ENCODE assay signal across 28 mouse cellular contexts in the genomic region with DNA sequence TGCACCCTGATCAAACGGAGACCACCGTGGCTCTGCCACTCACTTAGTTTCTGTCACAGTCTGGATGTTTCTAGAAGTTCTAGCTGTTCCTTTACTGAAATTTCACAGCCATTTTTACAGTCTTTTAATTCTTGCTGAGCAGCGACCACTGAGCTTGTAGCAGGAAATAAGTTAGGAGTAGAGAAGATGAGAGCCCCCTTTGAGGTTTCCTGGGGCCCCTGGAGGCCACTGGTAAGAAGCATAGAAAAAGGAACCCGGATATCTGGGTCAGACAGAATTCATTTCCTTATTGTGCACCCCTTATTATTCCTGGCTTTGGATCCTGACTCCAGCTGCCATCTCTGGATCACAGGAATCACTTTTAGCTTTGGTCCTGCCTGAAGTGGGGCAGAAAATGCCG. TPM values are rescaled to one million over a fixed set of nuclear protein-coding genes. Genes with fewer than 3 reads are reported as not detected.
DNase-seq lines count a peak whose midpoint lies in the region; ATAC-seq and TF ChIP-seq lines count a peak whose summit lies in the region.
"Had no signal": no experiment of that assay in that cellular context is flagged by ENCODE, and none has a peak within 500 bp of the region (broad histone marks: within the 10 kb centered on the region; RNA-seq: fewer than 3 reads in every experiment).

No protein-coding gene starts in this region.

- no peak overlapping the region for H3K4me2 ChIP-seq in forebrain, embryonic 12.5 days
- H3K4me2 ChIP-seq: embryonic facial prominence, embryonic 13.5 days; forebrain, embryonic 13.5 days; heart, embryonic 13.5 days; hindbrain, embryonic 14.5 days had no signal

- DNase-seq in thymus, adult 2 months = peak; percentile 31
- no peak for DNase-seq in thymus, adult 18-20 months
- DNase-seq in thymus, postnatal 14 days = peak; percentile 59
- peak; percentile 50 for DNase-seq in thymus, postnatal 4 days
- DNase-seq in ovary, postnatal 10 days (ENCODE audit: low spot score) = no peak
- DNase-seq: adrenal gland, adult 2 months; adrenal gland, postnatal 14 days; B cell, adult 2 months; cerebellum, adult 11 months; cerebellum, adult 2 months; cerebellum, adult 9-11 months; cerebellum, postnatal 25 days; embryo, embryonic 11 days; gastrocnemius, postnatal 10 days; gastrocnemius, postnatal 36 days; heart, adult 2 months; heart, postnatal 14 days; heart, postnatal 4 days had no signal

- no peak overlapping the region for H3K9ac ChIP-seq in forebrain, embryonic 12.5 days
- H3K9ac ChIP-seq: embryonic facial prominence, embryonic 13.5 days; forebrain, embryonic 13.5 days; heart, embryonic 13.5 days; hindbrain, embryonic 14.5 days had no signal

- no peaks in the 10 kb centered on the region for H3K27me3 ChIP-seq in thymus, adult 2 months (ENCODE audit: control insufficient read depth, insufficient read depth, low read length)
- H3K27me3 ChIP-seq in forebrain, embryonic 12.5 days = 0 out of 2 replicates have a peak, but pooled peaks cover 2% of the 10 kb centered on the region
- H3K27me3 ChIP-seq: embryonic facial prominence, embryonic 13.5 days; forebrain, embryonic 13.5 days had no signal

- H3K4me3 ChIP-seq in thymus, adult 2 months (ENCODE audit: control insufficient read depth, insufficient read depth, low read length) = no peak overlapping the region
- H3K4me3 ChIP-seq in forebrain, embryonic 12.5 days (replicated peaks) = no peak overlapping the region
- H3K4me3 ChIP-seq: embryonic facial prominence, embryonic 10.5 days; embryonic facial prominence, embryonic 13.5 days; erythroblast, embryonic 14.5 days; forebrain, embryonic 13.5 days; heart, adult 2 months; heart, embryonic 10.5 days; heart, embryonic 13.5 days had no signal

- H3K9me3 ChIP-seq in forebrain, embryonic 12.5 days = no peaks in the 10 kb centered on the region
- H3K9me3 ChIP-seq: embryonic facial prominence, embryonic 10.5 days; embryonic facial prominence, embryonic 13.5 days; forebrain, embryonic 13.5 days; heart, embryonic 10.5 days; heart, embryonic 13.5 days had no signal

- peak overlapping the region; percentile 85 for H3K27ac ChIP-seq in thymus, adult 2 months (ENCODE audit: control insufficient read depth, insufficient read depth, low read length)
- no peak overlapping the region for H3K27ac ChIP-seq in forebrain, embryonic 12.5 days
- H3K27ac ChIP-seq: embryonic facial prominence, embryonic 10.5 days; embryonic facial prominence, embryonic 13.5 days; forebrain, embryonic 13.5 days; heart, adult 2 months; heart, embryonic 10.5 days; heart, embryonic 13.5 days; hindbrain, embryonic 14.5 days; hindbrain, postnatal 0 days had no signal

- 4% methylated on average over 5 of the region's 5 CpGs for WGBS in thymus, adult 2 months
- WGBS in forebrain, embryonic 12.5 days = 85% methylated on average over 5 of the region's 5 CpGs

- TF ChIP-seq CTCF in thymus, adult 2 months (IDR thresholded peaks at IDR 0.05; ENCODE audit: borderline replicate concordance, control insufficient read depth, extremely low read depth, insufficient read depth, low read length, poor library complexity) = no peak

- no peak for ATAC-seq in forebrain, embryonic 12.5 days (ENCODE audit: low FRiP score)
- ATAC-seq: forebrain, embryonic 13.5 days; forebrain, embryonic 16.5 days; hindbrain, postnatal 0 days had no signal

- TF ChIP-seq POLR2A in thymus, adult 2 months (IDR thresholded peaks at IDR 0.05; ENCODE audit: control insufficient read depth, extremely low read depth, insufficient read depth, low read length, poor library complexity) = no peak

- no peaks in the 10 kb centered on the region for H3K36me3 ChIP-seq in thymus, adult 2 months (ENCODE audit: control insufficient read depth, insufficient read depth, low read length)
- H3K36me3 ChIP-seq in forebrain, embryonic 12.5 days (replicated peaks) = no peaks in the 10 kb centered on the region
- H3K36me3 ChIP-seq: embryonic facial prominence, embryonic 10.5 days; embryonic facial prominence, embryonic 13.5 days; heart, embryonic 10.5 days; heart, embryonic 13.5 days had no signal

- H3K4me1 ChIP-seq in thymus, adult 2 months (replicated peaks; ENCODE audit: control insufficient read depth, insufficient read depth, low read length) = peaks cover 30% of the 10 kb centered on the region
- H3K4me1 ChIP-seq in forebrain, embryonic 12.5 days = peaks cover 15% of the 10 kb centered on the region

RNA-seq across cellular contexts. Expression of gene Parvg, which starts 31.3 kb away (rescaled TPM):
- polyA plus RNA-seq in thymus, adult 2 months (2012; rRNA removed) = 183 and 185 TPM in 2 replicates
- 0.60 and 0.61 TPM in 2 replicates for polyA plus RNA-seq in forebrain, embryonic 12.5 days (2016; fragmentation: Nextera tagmentation; extraction: Ambion mirVana)

Comparison
In these comparisons a context has a peak if more than half of its experiments do, and no peak if none do; other contexts are left out.
1. DNase-seq: peak in thymus, adult 2 months (single experiment), thymus, postnatal 14 days (single experiment) and thymus, postnatal 4 days (single experiment); none in thymus, adult 18-20 months (0 of 2) and ovary, postnatal 10 days (single experiment).
2. RNA of gene Parvg, which starts 31.3 kb away (polyA plus RNA-seq): 183 to 185 TPM in thymus, adult 2 months; 0.60 to 0.61 TPM in forebrain, embryonic 12.5 days; every median in the first group is over 100 times any median in the second.